In the genomic region with DNA sequence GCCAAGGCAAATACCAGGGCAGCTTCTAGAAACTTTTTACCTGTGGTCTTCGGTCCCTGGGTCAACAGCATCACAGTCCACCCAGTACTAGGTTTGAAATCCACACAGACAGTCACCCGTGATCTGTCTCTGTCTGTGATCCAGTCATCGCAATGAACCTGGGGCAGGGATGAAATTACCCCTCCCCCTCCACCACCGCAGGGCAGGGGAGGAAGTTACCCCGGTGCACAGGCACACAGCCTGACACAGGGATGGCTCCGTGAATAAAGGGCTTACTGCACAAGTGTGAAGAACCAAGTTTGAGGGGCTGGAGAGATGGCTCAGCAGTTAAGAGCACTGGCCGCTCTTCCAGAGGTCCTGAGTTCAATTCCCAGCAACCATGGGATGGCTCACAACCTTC, we compare ENCODE assay signal across 11 mouse cellular contexts. TPM values are rescaled to one million over a fixed set of nuclear protein-coding genes. Genes with fewer than 3 reads are reported as not detected.
A peak's percentile ranks its signal among the peaks of the same experiment; 100 is the strongest.
DNase-seq lines count a peak whose midpoint lies in the region.
"Had no signal": no experiment of that assay in that cellular context is flagged by ENCODE, and none has a peak within 500 bp of the region (broad histone marks: within the 10 kb centered on the region; RNA-seq: fewer than 3 reads in every experiment).

No protein-coding gene starts in this region.

- H3K27ac ChIP-seq in heart, embryonic 10.5 days = peak overlapping the region; percentile 79; the same call in 1 of the 2 replicates

- WGBS in heart, embryonic 10.5 days = 72% methylated on average over 7 of the region's 7 CpGs

- DNase-seq in heart, embryonic 10.5 days (ENCODE audit: low spot score) = no peak
- DNase-seq in heart, postnatal 4 days = no peak
- DNase-seq in CD4-positive, CD25-positive, alpha-beta regulatory T cell, adult 2 months (ENCODE audit: low read depth, low spot score) = peak; percentile 73
- peak; percentile 76 for DNase-seq in induced T-regulatory cell, adult 2 months (ENCODE audit: low read depth)
- DNase-seq in splenic B cell, adult 2 months (ENCODE audit: low read depth, low spot score) = peak; percentile 54
- no peak for DNase-seq in neural tube, embryonic 10.5 days (ENCODE audit: extremely low spot score, low spot score)
- no peak for DNase-seq in kidney, postnatal 36 days
- DNase-seq in right cerebral cortex, postnatal 4 days = no peak
- DNase-seq: kidney, adult 2 months had no signal

- 0 out of 2 replicates have a peak overlapping the region, but pooled peaks have one; percentile 30 for H3K4me3 ChIP-seq in heart, embryonic 10.5 days
- H3K4me3 ChIP-seq: erythroblast, embryonic 14.5 days; midbrain, embryonic 12.5 days had no signal

- no peaks in the 10 kb centered on the region for H3K9me3 ChIP-seq in heart, embryonic 10.5 days
- H3K9me3 ChIP-seq: midbrain, embryonic 12.5 days had no signal

- H3K27me3 ChIP-seq in heart, embryonic 10.5 days (ENCODE audit: insufficient read depth, poor library complexity, severe bottlenecking) = no peaks in the 10 kb centered on the region
- H3K27me3 ChIP-seq in splenic B cell, adult 2 months (ENCODE audit: control insufficient read depth, insufficient read depth, low read length, poor library complexity, severe bottlenecking) = no peaks in the 10 kb centered on the region
- H3K27me3 ChIP-seq: midbrain, embryonic 12.5 days had no signal

- peaks cover 64% of the 10 kb centered on the region for H3K4me1 ChIP-seq in heart, embryonic 10.5 days

- peaks cover 35% of the 10 kb centered on the region for H3K36me3 ChIP-seq in heart, embryonic 10.5 days
- H3K36me3 ChIP-seq in splenic B cell, adult 2 months (ENCODE audit: control insufficient read depth, insufficient read depth, low read length, poor library complexity, severe bottlenecking) = peaks cover 5% of the 10 kb centered on the region

RNA-seq across cellular contexts. Expression of gene Pip5k1c, which starts 11.0 kb away (rescaled TPM):
- polyA plus RNA-seq in heart, embryonic 10.5 days (2016; fragmentation: Nextera tagmentation; extraction: Ambion mirVana) = 42.6 and 55.9 TPM in 2 replicates
- 10 to 100 TPM; 52.0 to 55.4 TPM for total RNA-seq in heart, postnatal 4 days (2021)

RNA-seq across cellular contexts. Expression of gene Tjp3, which starts 12.4 kb away (rescaled TPM):
- polyA plus RNA-seq in heart, embryonic 10.5 days (2016; fragmentation: Nextera tagmentation; extraction: Ambion mirVana) = 1.8 and 4.4 TPM in 2 replicates
- total RNA-seq in heart, postnatal 4 days (2021) = under 1 TPM in 1 of 2 experiments, not detected in 1; 0.50 TPM

RNA-seq across cellular contexts. Expression of gene Cactin, which starts 17.1 kb away (rescaled TPM):
- 37.2 and 51.6 TPM in 2 replicates for polyA plus RNA-seq in heart, embryonic 10.5 days (2016; fragmentation: Nextera tagmentation; extraction: Ambion mirVana)
- 10 to 100 TPM; 20.7 to 21.0 TPM for total RNA-seq in heart, postnatal 4 days (2021)

RNA-seq across cellular contexts. Expression of gene Tbxa2r, which starts 24.8 kb away (rescaled TPM):
- polyA plus RNA-seq in heart, embryonic 10.5 days (2016; fragmentation: Nextera tagmentation; extraction: Ambion mirVana) = 10.8 and 15.6 TPM in 2 replicates
- total RNA-seq in heart, postnatal 4 days (2021) = 1 to 10 TPM; 5.5 to 5.6 TPM

RNA-seq across cellular contexts. Expression of gene Apba3, which starts 37.0 kb away (rescaled TPM):
- polyA plus RNA-seq in heart, embryonic 10.5 days (2016; fragmentation: Nextera tagmentation; extraction: Ambion mirVana) = 56.5 and 57.0 TPM in 2 replicates
- 10 to 100 TPM; 49.0 to 53.0 TPM for total RNA-seq in heart, postnatal 4 days (2021)

Comparison
In these comparisons a context has a peak if more than half of its experiments do, and no peak if none do; other contexts are left out.
1. DNase-seq: peak in CD4-positive, CD25-positive, alpha-beta regulatory T cell, adult 2 months (single experiment), induced T-regulatory cell, adult 2 months (single experiment) and splenic B cell, adult 2 months (single experiment); none in heart, embryonic 10.5 days (single experiment), heart, postnatal 4 days (single experiment), neural tube, embryonic 10.5 days (single experiment), kidney, postnatal 36 days (0 of 2) and right cerebral cortex, postnatal 4 days (single experiment).